In the genomic region with DNA sequence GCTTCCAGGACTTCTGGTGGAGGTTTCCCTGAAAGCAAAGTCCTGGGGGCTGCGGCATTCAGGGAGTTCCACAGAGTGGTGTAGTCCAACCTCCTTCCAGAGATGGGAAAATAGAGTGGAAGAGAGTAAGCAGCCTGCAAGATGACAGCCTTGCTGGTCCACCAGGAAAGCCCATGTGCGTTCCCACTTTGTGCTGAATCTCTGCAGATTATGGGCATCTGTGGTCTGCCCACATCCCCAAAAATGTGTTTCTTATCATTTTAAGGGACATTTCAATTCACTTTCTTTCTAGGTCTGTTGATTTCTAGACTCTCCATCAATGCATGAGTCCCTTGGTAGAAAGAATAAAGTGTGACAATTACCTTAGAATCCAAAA, we compare ENCODE assay signal across 25 mouse cellular contexts. TPM values are rescaled to one million over a fixed set of nuclear protein-coding genes. Genes with fewer than 3 reads are reported as not detected.
DNase-seq lines count a peak whose midpoint lies in the region; ATAC-seq and TF ChIP-seq lines count a peak whose summit lies in the region.
"Had no signal": no experiment of that assay in that cellular context is flagged by ENCODE, and none has a peak within 500 bp of the region (broad histone marks: within the 10 kb centered on the region; RNA-seq: fewer than 3 reads in every experiment).

No protein-coding gene starts in this region.

- H3K9me3 ChIP-seq in heart, embryonic 16.5 days (replicated peaks; ENCODE audit: control insufficient read depth, low read length): no peaks in the 10 kb centered on the region
- H3K9me3 ChIP-seq in kidney, embryonic 16.5 days (ENCODE audit: low read length): no peaks in the 10 kb centered on the region
- H3K9me3 ChIP-seq: forebrain, embryonic 15.5 days; hindbrain, embryonic 13.5 days; limb, embryonic 13.5 days; lung, embryonic 15.5 days; midbrain, embryonic 10.5 days; midbrain, embryonic 15.5 days had no signal

- peak overlapping the region; percentile 28; the same call in 1 of the 2 replicates for H3K27ac ChIP-seq in gastrocnemius, adult 2 months
- peak overlapping the region; percentile 63; the same call in 1 of the 2 replicates for H3K27ac ChIP-seq in heart, embryonic 16.5 days (ENCODE audit: low read length)
- no peak overlapping the region for H3K27ac ChIP-seq in kidney, embryonic 16.5 days (ENCODE audit: low read length)
- H3K27ac ChIP-seq: forebrain, embryonic 15.5 days; hindbrain, embryonic 13.5 days; limb, embryonic 13.5 days; lung, embryonic 15.5 days; midbrain, embryonic 10.5 days; midbrain, embryonic 15.5 days had no signal

- H3K4me2 ChIP-seq in heart, embryonic 16.5 days (ENCODE audit: low read depth, low read length): no peak overlapping the region
- no peak overlapping the region for H3K4me2 ChIP-seq in kidney, embryonic 16.5 days (replicated peaks; ENCODE audit: low read depth, low read length)
- H3K4me2 ChIP-seq: forebrain, embryonic 15.5 days; hindbrain, embryonic 13.5 days; limb, embryonic 13.5 days; liver, embryonic 11.5 days; lung, embryonic 15.5 days; midbrain, embryonic 15.5 days had no signal

- DNase-seq in gastrocnemius, adult 2 months: no peak
- no peak for DNase-seq in gastrocnemius, postnatal 36 days
- no peak for DNase-seq in heart, adult 18-20 months
- peak; percentile 9 for DNase-seq in thymus, postnatal 25 days
- no peak for DNase-seq in thymus, postnatal 14 days
- DNase-seq: cerebellum, adult 8-10 months; cerebellum, postnatal 25 days; gastrocnemius, postnatal 10 days; kidney, adult 9 months; kidney, postnatal 14 days; layer of hippocampus, adult 9-11 months; right cerebral cortex, postnatal 25 days had no signal

- TF ChIP-seq CTCF in gastrocnemius, adult 2 months (IDR thresholded peaks at IDR 0.05): no peak

- no peaks in the 10 kb centered on the region for H3K36me3 ChIP-seq in heart, embryonic 16.5 days (ENCODE audit: control insufficient read depth, insufficient read depth)
- no peaks in the 10 kb centered on the region for H3K36me3 ChIP-seq in kidney, embryonic 16.5 days (ENCODE audit: insufficient read depth, low read length)
- H3K36me3 ChIP-seq: forebrain, embryonic 15.5 days; hindbrain, embryonic 13.5 days; limb, embryonic 13.5 days; lung, embryonic 15.5 days; midbrain, embryonic 10.5 days; midbrain, embryonic 15.5 days had no signal

- H3K27me3 ChIP-seq in heart, embryonic 16.5 days (ENCODE audit: control insufficient read depth, insufficient read depth, low read length): no peaks in the 10 kb centered on the region
- no peaks in the 10 kb centered on the region for H3K27me3 ChIP-seq in kidney, embryonic 16.5 days (ENCODE audit: insufficient read depth, low read length)
- H3K27me3 ChIP-seq: forebrain, embryonic 15.5 days; hindbrain, embryonic 13.5 days; limb, embryonic 13.5 days; lung, embryonic 15.5 days; midbrain, embryonic 15.5 days; Patski had no signal

- intact Hi-C loops in gastrocnemius, adult 2 months (cut with DNase I): no loop called here
- intact Hi-C loops in gastrocnemius, postnatal 36 days (cut with DNase I): no loop called here

- ATAC-seq in heart, embryonic 16.5 days (replicated peaks; ENCODE audit: extremely low read depth, insufficient read depth, low FRiP score): no peak
- ATAC-seq in kidney, embryonic 16.5 days (ENCODE audit: low FRiP score, low TSS enrichment): no peak
- ATAC-seq: forebrain, embryonic 15.5 days; intestine, embryonic 16.5 days; midbrain, embryonic 15.5 days; Patski had no signal

- peaks cover 20% of the 10 kb centered on the region for H3K4me1 ChIP-seq in heart, embryonic 16.5 days (ENCODE audit: control insufficient read depth, insufficient read depth, low read length)
- no peaks in the 10 kb centered on the region for H3K4me1 ChIP-seq in kidney, embryonic 16.5 days (ENCODE audit: insufficient read depth, low read length)
- H3K4me1 ChIP-seq: forebrain, embryonic 15.5 days; hindbrain, embryonic 13.5 days; lung, embryonic 15.5 days; midbrain, embryonic 10.5 days; midbrain, embryonic 15.5 days had no signal

- no peak overlapping the region for H3K4me3 ChIP-seq in gastrocnemius, adult 2 months
- no peak overlapping the region for H3K4me3 ChIP-seq in heart, embryonic 16.5 days (ENCODE audit: low read length)
- no peak overlapping the region for H3K4me3 ChIP-seq in kidney, embryonic 16.5 days (ENCODE audit: low read length)
- H3K4me3 ChIP-seq: forebrain, embryonic 15.5 days; hindbrain, embryonic 13.5 days; limb, embryonic 13.5 days; lung, embryonic 15.5 days; midbrain, embryonic 10.5 days; midbrain, embryonic 15.5 days had no signal

- 71% methylated on average over 2 of the region's 2 CpGs for WGBS in heart, embryonic 16.5 days
- 95% methylated on average over 2 of the region's 2 CpGs for WGBS in kidney, embryonic 16.5 days

- H3K9ac ChIP-seq in heart, embryonic 16.5 days (ENCODE audit: low read length): no peak overlapping the region
- H3K9ac ChIP-seq in kidney, embryonic 16.5 days (replicated peaks; ENCODE audit: low read length): no peak overlapping the region
- H3K9ac ChIP-seq: forebrain, embryonic 15.5 days; hindbrain, embryonic 13.5 days; limb, embryonic 13.5 days; lung, embryonic 15.5 days; midbrain, embryonic 15.5 days had no signal

RNA-seq across cellular contexts. Expression of gene Sytl2, which starts 52.2 kb away (rescaled TPM):
- total RNA-seq in gastrocnemius, adult 2 months (2021): 1 to 10 TPM; 3.3 to 3.7 TPM
- 1 to 10 TPM; 5.1 to 5.3 TPM for total RNA-seq in gastrocnemius, postnatal 36 days (2021)
- polyA plus RNA-seq in heart, embryonic 16.5 days (2015; fragmentation: Nextera tagmentation; extraction: Ambion mirVana): 7.7 and 7.8 TPM in 2 replicates
- total RNA-seq in heart, adult 18-20 months (2021): 1 to 10 TPM; 2.1 to 3.3 TPM
- polyA plus RNA-seq in kidney, embryonic 16.5 days (2015; fragmentation: Nextera tagmentation; extraction: Ambion mirVana): 10.1 and 11.1 TPM in 2 replicates
- total RNA-seq: granulocyte monocyte progenitor cell, adult 5-6 weeks; MEL had no signal
